Mouse (Mus musculus) neutrophil, adult 65 days (primary cell): Measurements from ENCODE around the gene Gm11757. TPM values are rescaled to one million over a fixed set of nuclear protein-coding genes. Genes with fewer than 3 reads are reported as not detected.

Experiments used
- total RNA-seq: library from RNA; stranded (reverse); gene quantifications from 2 replicates; pipeline ENCODE4 v1.2.4, GENCODE M21; 2023

The Gm11757 gene
- total RNA-seq = not detected in 2 replicates

DNA sequence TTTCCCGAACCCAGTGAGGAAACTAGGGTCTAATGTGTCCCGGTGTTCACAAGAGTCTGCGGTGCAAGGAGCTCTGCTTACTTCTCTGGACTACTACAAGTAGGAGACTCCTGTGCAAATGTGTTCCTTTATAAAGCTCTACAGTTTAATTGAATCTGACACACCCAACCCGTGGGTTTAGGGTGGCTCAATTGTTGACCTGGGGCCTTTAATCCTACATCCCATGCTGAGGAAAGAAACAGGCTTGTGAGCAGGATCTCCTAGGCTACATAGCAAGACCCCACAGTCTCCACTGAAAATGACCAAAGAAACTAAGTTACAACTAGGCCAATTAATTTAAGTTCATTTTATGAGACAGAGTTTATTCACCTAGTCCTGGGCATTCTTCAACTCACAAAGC lies at the start of gene Gm11757:
Gene Gm11757 (minus strand): TSS at position 101 of the 400 bp plus-strand sequence.

DNA sequence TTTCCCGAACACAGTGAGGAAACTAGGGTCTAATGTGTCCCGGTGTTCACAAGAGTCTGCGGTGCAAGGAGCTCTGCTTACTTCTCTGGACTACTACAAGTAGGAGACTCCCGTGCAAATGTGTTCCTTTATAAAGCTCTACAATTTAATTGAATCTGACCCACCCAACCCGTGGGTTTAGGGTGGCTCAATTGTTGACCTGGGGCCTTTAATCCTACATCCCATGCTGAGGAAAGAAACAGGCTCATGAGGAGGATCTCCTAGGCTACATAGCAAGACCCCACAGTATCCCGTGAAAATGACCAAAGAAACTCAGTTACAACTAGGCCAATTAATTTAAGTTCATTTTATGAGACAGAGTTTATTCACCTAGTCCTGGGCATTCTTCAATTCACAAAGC lies 29.7 kb upstream of the Gm11757 start, which contains the start of gene Gm11756:
Gene Gm11756 (minus strand): TSS at position 101 of the 400 bp plus-strand sequence.

DNA sequence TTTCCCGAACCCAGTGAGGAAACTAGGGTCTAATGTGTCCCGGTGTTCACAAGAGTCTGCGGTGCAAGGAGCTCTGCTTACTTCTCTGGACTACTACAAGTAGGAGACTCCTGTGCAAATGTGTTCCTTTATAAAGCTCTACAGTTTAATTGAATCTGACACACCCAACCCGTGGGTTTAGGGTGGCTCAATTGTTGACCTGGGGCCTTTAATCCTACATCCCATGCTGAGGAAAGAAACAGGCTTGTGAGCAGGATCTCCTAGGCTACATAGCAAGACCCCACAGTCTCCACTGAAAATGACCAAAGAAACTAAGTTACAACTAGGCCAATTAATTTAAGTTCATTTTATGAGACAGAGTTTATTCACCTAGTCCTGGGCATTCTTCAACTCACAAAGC lies 14.9 kb upstream of the Gm11757 start, which contains the start of gene Gm13871:
Gene Gm13871 (minus strand): TSS at position 101 of the 400 bp plus-strand sequence.

DNA sequence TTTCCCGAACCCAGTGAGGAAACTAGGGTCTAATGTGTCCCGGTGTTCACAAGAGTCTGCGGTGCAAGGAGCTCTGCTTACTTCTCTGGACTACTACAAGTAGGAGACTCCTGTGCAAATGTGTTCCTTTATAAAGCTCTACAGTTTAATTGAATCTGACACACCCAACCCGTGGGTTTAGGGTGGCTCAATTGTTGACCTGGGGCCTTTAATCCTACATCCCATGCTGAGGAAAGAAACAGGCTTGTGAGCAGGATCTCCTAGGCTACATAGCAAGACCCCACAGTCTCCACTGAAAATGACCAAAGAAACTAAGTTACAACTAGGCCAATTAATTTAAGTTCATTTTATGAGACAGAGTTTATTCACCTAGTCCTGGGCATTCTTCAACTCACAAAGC lies 14.7 kb downstream of the Gm11757 start, which contains the start of gene Gm11758:
Gene Gm11758 (minus strand): TSS at position 101 of the 400 bp plus-strand sequence.

Other genes with a start within 250 kb of the Gm11757 start
- not detected in 2 replicates for gene Gm11239, start 222.8 kb downstream of the Gm11757 start, total RNA-seq
- not detected in 2 replicates for gene Gm428, start 207.6 kb downstream of the Gm11757 start, total RNA-seq
- not detected in 2 replicates for gene Rasef, start 100.1 kb downstream of the Gm11757 start, total RNA-seq
- not detected in 2 replicates for gene Gm11758, start 14.8 kb downstream of the Gm11757 start, total RNA-seq
- not detected in 2 replicates for gene Gm13871, start 14.8 kb upstream of the Gm11757 start, total RNA-seq
- not detected in 2 replicates for gene Gm11756, start 29.6 kb upstream of the Gm11757 start, total RNA-seq
- not detected in 2 replicates for gene 2310002L09Rik, start 59.7 kb upstream of the Gm11757 start, total RNA-seq
- gene Frmd3, start 122.3 kb upstream of the Gm11757 start, total RNA-seq = not detected in 2 replicates